Mouse (Mus musculus): Measurements from ENCODE around the gene Fbxo47. TPM values are rescaled to one million over a fixed set of nuclear protein-coding genes. Genes with fewer than 3 reads are reported as not detected.

Gene Fbxo47
- polyA plus RNA-seq (2017; shearing (Covaris generic)) = 0.53 TPM

GRCm38 (mm10) chr11:97883918-97884600 lies at the start of gene Fbxo47:
TSS of gene Fbxo47 (minus strand) at chr11:97884154.

GRCm38 (mm10) chr11:97840539-97840954 lies 43.4 kb downstream of the Fbxo47 start, which contains the start of gene B230217C12Rik:
TSS of gene B230217C12Rik (plus strand) at chr11:97840780.

Other genes with a start within 250 kb of the Fbxo47 start
- 13.3 TPM for gene Mllt6, start 220.7 kb downstream of the Fbxo47 start, polyA plus RNA-seq (2017; shearing (Covaris generic))
- 75.6 TPM for gene Cisd3, start 198.3 kb downstream of the Fbxo47 start, polyA plus RNA-seq (2017; shearing (Covaris generic))
- gene Pcgf2, start 183.7 kb downstream of the Fbxo47 start, polyA plus RNA-seq (2017; shearing (Covaris generic)) = 1.6 TPM
- 468 TPM for gene Psmb3, start 180.8 kb downstream of the Fbxo47 start, polyA plus RNA-seq (2017; shearing (Covaris generic))
- gene Pip4k2b, start 139.4 kb downstream of the Fbxo47 start, polyA plus RNA-seq (2017; shearing (Covaris generic)) = 2.5 TPM
- gene Cwc25, start 117.6 kb downstream of the Fbxo47 start, polyA plus RNA-seq (2017; shearing (Covaris generic)) = 31.1 TPM
- 0.46 TPM for gene 1700001P01Rik, start 108.2 kb downstream of the Fbxo47 start, polyA plus RNA-seq (2017; shearing (Covaris generic))
- 629 TPM for gene Rpl23, start 101.7 kb downstream of the Fbxo47 start, polyA plus RNA-seq (2017; shearing (Covaris generic))
- gene Lasp1, start 85.2 kb downstream of the Fbxo47 start, polyA plus RNA-seq (2017; shearing (Covaris generic)) = 256 TPM
- gene B230217C12Rik, start 43.4 kb downstream of the Fbxo47 start, polyA plus RNA-seq (2017; shearing (Covaris generic)) = 1.6 TPM
- 2.5 TPM for gene Plxdc1, start 102.3 kb upstream of the Fbxo47 start, polyA plus RNA-seq (2017; shearing (Covaris generic))
- 120 TPM for gene Arl5c, start 112.0 kb upstream of the Fbxo47 start, polyA plus RNA-seq (2017; shearing (Covaris generic))
- 8.4 TPM for gene Cacnb1, start 138.9 kb upstream of the Fbxo47 start, polyA plus RNA-seq (2017; shearing (Covaris generic))
- 1,794 TPM for gene Rpl19, start 142.6 kb upstream of the Fbxo47 start, polyA plus RNA-seq (2017; shearing (Covaris generic))
- gene Stac2, start 169.3 kb upstream of the Fbxo47 start, polyA plus RNA-seq (2017; shearing (Covaris generic)) = not detected